Mouse (Mus musculus) ES-E14 (cell line): ENCODE measurements around the gene Pgk1. TPM values are rescaled to one million over a fixed set of nuclear protein-coding genes. Genes with fewer than 3 reads are reported as not detected.

ENCODE experiments used
- DNase-seq: peaks from one replicate; pipeline ENCODE4 v3.0.0-alpha.2; 2013; ENCODE audit warnings: low read depth, low spot score
- H3K27ac ChIP-seq: 2 replicates; pipeline ENCODE4 v1.5.1; 2012; ENCODE audit warnings: low read depth, mild to moderate bottlenecking, low read length, moderate library complexity, mixed read lengths; ENCODE audit not compliant: poor library complexity, insufficient read depth, severe bottlenecking
- H3K36me3 ChIP-seq: 2 replicates; pipeline ENCODE4 v1.6.1; 2012; ENCODE audit warnings: mild to moderate bottlenecking, low read length, moderate library complexity, mixed read lengths; ENCODE audit not compliant: control insufficient read depth, poor library complexity, insufficient read depth, severe bottlenecking
- H3K4me1 ChIP-seq, 2 experiments: fragments of 150-350 bp in 1 of 2; sonication (generic) in 1 of 2; 2 replicates each; pipeline ENCODE4 v1.6.1; 2012; ENCODE audit warnings: low read length in 2 of 2, mild to moderate bottlenecking in 1 of 2, mixed read lengths in 1 of 2; ENCODE audit not compliant: control insufficient read depth in 2 of 2, insufficient read depth in 2 of 2, poor library complexity in 1 of 2
- H3K4me3 ChIP-seq, 2 experiments: fragments of 150-350 bp in 1 of 2; sonication (generic) in 1 of 2; 2 replicates each; pipeline ENCODE4 v1.5.1; 2012; ENCODE audit warnings: low read length in 2 of 2, low read depth in 1 of 2, mild to moderate bottlenecking in 1 of 2, mixed read lengths in 1 of 2; ENCODE audit not compliant: insufficient read depth in 1 of 2, poor library complexity in 1 of 2, severe bottlenecking in 1 of 2
- H3K9ac ChIP-seq: 2 replicates; pipeline ENCODE4 v1.6.1; 2012; ENCODE audit warnings: low read depth, mild to moderate bottlenecking, low read length, mixed read lengths; ENCODE audit not compliant: poor library complexity, insufficient read depth, severe bottlenecking
- H3K9me3 ChIP-seq: fragments of 150-350 bp; sonication (generic); 2 replicates; pipeline ENCODE4 v1.6.1; 2012; ENCODE audit warnings: low read depth, mild to moderate bottlenecking, low read length; ENCODE audit not compliant: control insufficient read depth, insufficient read depth
- CHD2 ChIP-seq: IDR thresholded peaks from 2 replicates; pipeline ENCODE4 v1.6.1; 2014; ENCODE audit warnings: mild to moderate bottlenecking, low read depth, low read length, inconsistent platforms
- HCFC1 ChIP-seq: IDR thresholded peaks from 2 replicates; pipeline ENCODE4 v1.6.1; 2012; ENCODE audit warnings: low read length, inconsistent platforms, borderline replicate concordance; ENCODE audit not compliant: insufficient read depth
- MAFK ChIP-seq: IDR thresholded peaks from 2 replicates; pipeline ENCODE4 v1.6.1; 2014; ENCODE audit warnings: mild to moderate bottlenecking, low read depth, low read length, inconsistent platforms; ENCODE audit not compliant: insufficient read depth
- ZC3H11A ChIP-seq: IDR thresholded peaks from 2 replicates; pipeline ENCODE4 v1.6.1; 2012; ENCODE audit warnings: low read depth, mild to moderate bottlenecking, inconsistent platforms, low read length, borderline replicate concordance
- ZNF384 ChIP-seq: IDR thresholded peaks from 2 replicates; pipeline ENCODE4 v1.6.1; 2012; ENCODE audit warnings: low read depth, low read length, inconsistent platforms
- in situ Hi-C, 2 experiments: fragments of 600-800 bp; cut with MboI; formaldehyde crosslinking; loops; one replicate each; pipeline ENCODE4 v1.15.1; 2025; ENCODE audit warnings: low sequenced_read_pairs in 2 of 2, inconsistent platforms in 1 of 2; ENCODE audit not compliant: unreplicated experiment in 2 of 2
- total RNA-seq: library from RNA; depleted of rRNA; stranded (reverse); fragments of 300-350 nt; gene quantifications from 2 replicates; pipeline ENCODE4 v1.2.3, GENCODE M21; 2012

Pgk1 gene
- total RNA-seq, 1 experiment = 542 TPM

DNA sequence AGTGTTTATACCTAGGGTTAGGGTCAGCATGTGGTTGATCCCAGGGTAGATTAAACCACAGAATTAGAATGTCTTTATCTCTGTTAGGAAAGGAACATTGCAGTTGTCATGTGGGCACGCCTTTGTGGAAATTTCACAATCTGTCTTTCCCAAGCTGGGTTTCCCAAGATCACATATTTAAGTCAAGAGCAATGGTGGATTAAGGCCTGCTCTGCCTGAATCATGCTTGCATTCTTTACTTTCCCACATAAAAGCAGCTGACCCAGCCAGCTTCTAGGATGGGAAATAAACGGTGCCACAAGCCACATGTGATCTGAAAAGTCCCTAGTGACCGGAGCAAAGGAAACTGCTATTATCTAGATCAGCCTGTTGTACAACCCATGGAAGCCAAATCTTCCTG lies 37.4 kb upstream of the Pgk1 start:
- H3K27ac ChIP-seq = no peak overlapping the region
- DNase-seq = no peak
- H3K4me1 ChIP-seq = no peaks in the 10 kb centered on the region
- H3K36me3 ChIP-seq = no peaks in the 10 kb centered on the region
- no peaks in the 10 kb centered on the region for H3K9me3 ChIP-seq
- in situ Hi-C loops = no loop called here
- H3K4me3 ChIP-seq = no peak overlapping the region
- TF ChIP-seq MAFK (no peak), ZNF384 (no peak), ZC3H11A (no peak), CHD2 (no peak), HCFC1 (no peak)
- H3K9ac ChIP-seq = no peak overlapping the region

DNA sequence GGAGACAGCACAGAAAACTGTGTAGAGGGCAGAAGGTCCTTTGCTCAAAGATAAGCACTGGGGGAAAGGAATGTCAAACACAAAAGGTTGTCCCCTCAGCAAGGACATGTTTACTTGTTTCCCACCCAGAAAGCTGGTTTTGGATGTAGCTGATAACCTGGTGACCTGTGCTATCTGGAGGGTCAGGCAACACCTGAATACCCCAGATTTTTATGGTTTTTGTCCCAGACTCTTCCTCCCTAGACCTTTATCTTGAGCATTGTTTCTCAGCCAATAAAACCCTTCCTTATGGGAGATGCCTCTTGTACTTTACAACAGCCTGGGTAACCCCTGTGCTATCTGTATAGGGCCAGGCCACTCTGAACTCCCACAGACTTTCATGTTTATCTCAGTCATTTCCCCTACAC lies 32.7 kb upstream of the Pgk1 start:
- no peak for TF ChIP-seq MAFK
- no peak for TF ChIP-seq CHD2
- no peak for TF ChIP-seq HCFC1
- TF ChIP-seq ZC3H11A = no peak
- no peak for TF ChIP-seq ZNF384
- no peak overlapping the region for H3K9ac ChIP-seq
- no peaks in the 10 kb centered on the region for H3K9me3 ChIP-seq
- DNase-seq = no peak
- H3K4me3 ChIP-seq = no peak overlapping the region
- no peaks in the 10 kb centered on the region for H3K36me3 ChIP-seq
- H3K27ac ChIP-seq = no peak overlapping the region
- H3K4me1 ChIP-seq = no peaks in the 10 kb centered on the region
- in situ Hi-C loops = loop anchor here in 1 of 2 experiments (25.0 kb wide), 1 partner anchor 117 kb away; the partner anchor contains the start of gene Atp7a

DNA sequence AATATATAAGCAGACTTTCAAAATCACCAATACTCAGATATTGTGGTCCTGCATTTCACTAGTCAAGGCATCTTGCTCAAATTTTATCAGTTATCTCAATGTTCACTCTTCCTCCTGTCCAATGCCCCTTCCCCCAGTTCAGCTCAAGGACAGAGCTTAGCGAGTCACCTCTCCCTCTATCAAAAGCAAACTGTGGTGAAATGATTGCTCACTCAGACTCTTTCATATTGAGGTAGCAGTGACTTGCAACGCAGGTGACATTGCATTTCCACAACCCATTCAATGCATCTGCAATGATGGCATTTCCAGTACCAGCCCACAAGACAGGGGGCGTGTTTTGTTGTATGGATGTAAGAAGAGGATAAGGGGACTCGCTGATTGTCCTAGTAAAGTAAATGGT lies 31.0 kb upstream of the Pgk1 start:
- no peak for DNase-seq
- H3K9me3 ChIP-seq = no peaks in the 10 kb centered on the region
- H3K4me1 ChIP-seq = no peaks in the 10 kb centered on the region
- H3K27ac ChIP-seq = no peak overlapping the region
- in situ Hi-C loops = loop anchor here in 1 of 2 experiments (25.0 kb wide), 1 partner anchor 119 kb away; the partner anchor contains the start of gene Atp7a
- no peak overlapping the region for H3K4me3 ChIP-seq
- TF ChIP-seq MAFK = no peak
- no peak for TF ChIP-seq HCFC1
- no peak for TF ChIP-seq CHD2
- TF ChIP-seq ZC3H11A = no peak
- no peak for TF ChIP-seq ZNF384
- H3K36me3 ChIP-seq = no peaks in the 10 kb centered on the region
- H3K9ac ChIP-seq = no peak overlapping the region

DNA sequence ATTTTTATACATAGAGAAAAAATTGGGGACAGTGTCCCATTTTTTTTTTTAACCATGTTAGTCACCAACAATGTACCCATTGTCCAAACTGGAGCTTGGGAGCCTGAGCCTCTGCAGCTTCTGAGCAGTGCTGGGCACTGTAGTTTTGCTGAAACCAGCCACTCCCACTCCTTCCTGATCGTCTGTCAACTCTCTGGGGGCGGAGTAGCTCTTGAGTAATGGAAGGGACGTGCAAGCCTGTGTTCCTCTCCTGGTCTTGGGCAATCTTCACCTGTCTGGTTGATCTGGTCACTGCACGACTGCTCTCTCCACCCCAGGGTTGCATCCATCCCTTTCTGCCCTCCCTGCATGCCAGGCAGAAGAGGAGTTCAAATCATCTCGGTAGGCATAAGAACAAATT lies 22.9 kb upstream of the Pgk1 start:
- Histone ChIP-seq H3K36me3 (no peaks in the 10 kb centered on the region), H3K9ac (no peak overlapping the region), H3K9me3 (no peaks in the 10 kb centered on the region), H3K4me3 (no peak overlapping the region), H3K4me1 (no peaks in the 10 kb centered on the region), H3K27ac (no peak overlapping the region)
- no peak for DNase-seq
- TF ChIP-seq ZC3H11A (no peak), ZNF384 (no peak), CHD2 (no peak), MAFK (no peak), HCFC1 (no peak)
- in situ Hi-C loops = loop anchor here (10.0 to 25.0 kb wide), 2 partner anchors 127 to 139 kb away; partner anchors contain the start of gene Atp7a (in 2 of the 2)

- no peaks in the 10 kb centered on the region for H3K36me3 ChIP-seq
- H3K9ac ChIP-seq = no peak overlapping the region
- H3K4me1 ChIP-seq = no peaks in the 10 kb centered on the region
- H3K9me3 ChIP-seq = no peaks in the 10 kb centered on the region
- no peak for DNase-seq
- no peak for TF ChIP-seq CHD2
- no peak for TF ChIP-seq ZC3H11A
- no peak for TF ChIP-seq ZNF384
- no peak for TF ChIP-seq HCFC1
- TF ChIP-seq MAFK = no peak
- H3K4me3 ChIP-seq = no peak overlapping the region
- in situ Hi-C loops = loop anchor here (10.0 to 25.0 kb wide), 2 partner anchors 127 to 140 kb away; partner anchors contain the start of gene Atp7a (in 2 of the 2)
- H3K27ac ChIP-seq = no peak overlapping the region
Observed at GRCm38 (mm10) chrX:106164555-106164954, 22.3 kb upstream of the Pgk1 start.
